Mouse (Mus musculus) myocyte (in vitro differentiated cells): ENCODE results near the gene Get4.

ENCODE experiments used
- CEBPB ChIP-seq: IDR thresholded peaks from 2 replicates; pipeline ENCODE4 v1.6.1; 2011; ENCODE audit warnings: mild to moderate bottlenecking, moderate library complexity; ENCODE audit not compliant: poor library complexity, insufficient read depth, severe bottlenecking
- USF1 ChIP-seq: IDR thresholded peaks from one replicate; pipeline ENCODE4 v1.6.1; 2011; ENCODE audit warnings: low read depth, mild to moderate bottlenecking, control low read depth, moderate library complexity

DNA sequence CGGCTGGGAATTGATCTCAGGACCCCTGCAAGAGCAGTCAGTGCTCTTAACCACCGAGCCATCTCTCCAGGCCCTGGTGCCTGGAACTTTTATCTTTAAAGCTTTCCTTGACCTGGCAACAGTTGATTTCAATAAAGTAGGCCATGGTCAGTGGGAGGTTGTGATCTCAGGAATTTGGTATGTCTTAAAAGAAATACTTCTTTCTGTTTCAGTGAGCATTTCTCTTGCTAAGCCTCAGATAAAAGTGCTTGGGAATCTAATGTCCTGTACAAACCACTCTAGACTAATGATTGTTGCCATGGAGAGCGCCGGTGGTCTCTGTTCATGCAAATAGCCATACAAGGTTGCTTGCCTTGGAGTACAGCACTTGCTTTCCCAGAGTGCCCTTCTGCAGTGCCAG, 5.7 kb downstream of the Get4 start:
- TF ChIP-seq CEBPB = no peak
- no peak for TF ChIP-seq USF1
